Mouse (Mus musculus) inflammation-experienced regulatory T-cells, adult 6 months (primary cell): ENCODE results near the gene Taf12. TPM values are rescaled to one million over a fixed set of nuclear protein-coding genes. Genes with fewer than 3 reads are reported as not detected.

Experiments
- ATAC-seq: one replicate; pipeline ENCODE4 v1.8.0; 2017
- polyA plus RNA-seq, 3 experiments: library from polyadenylated mRNA; unstranded; fragments of 100-300 nt; shearing (Covaris generic); gene quantifications; one replicate each; pipeline ENCODE4 v1.2.1; 2017

Taf12 gene
- polyA plus RNA-seq, 3 experiments from 2014 or later, result 78.9 to 105 (median 84.2) TPM

GRCm38 (mm10) chr4:132315711-132316110 is 41.5 kb downstream of the Taf12 start:
- ATAC-seq, result no peak

GRCm38 (mm10) chr4:132326481-132326880 is 52.3 kb downstream of the Taf12 start:
- ATAC-seq, result no peak

GRCm38 (mm10) chr4:132328391-132328982 is 54.3 kb downstream of the Taf12 start:
- ATAC-seq, result no peak

- peak; percentile 96 for ATAC-seq
These were observed 55.1 kb downstream of the Taf12 start, which contains the start of gene Trnau1ap for GRCm38 (mm10) chr4:132329115-132329834. Gene Trnau1ap (minus strand): TSS chr4:132329538.

- ATAC-seq, result no peak
These were observed 55.7 kb downstream of the Taf12 start for GRCm38 (mm10) chr4:132329835-132330354.

GRCm38 (mm10) chr4:132331960-132332359 is 57.8 kb downstream of the Taf12 start:
- ATAC-seq, result no peak

GRCm38 (mm10) chr4:132332880-132333279 is 58.7 kb downstream of the Taf12 start:
- no peak for ATAC-seq

- no peak for ATAC-seq
These were observed 64.8 kb downstream of the Taf12 start for GRCm38 (mm10) chr4:132338943-132339342.

- ATAC-seq, result no peak
These were observed 67.3 kb downstream of the Taf12 start for GRCm38 (mm10) chr4:132341451-132341850.

- peak; percentile 31 for ATAC-seq
These were observed 70.4 kb downstream of the Taf12 start for GRCm38 (mm10) chr4:132344403-132345134.

Other genes starting within 250 kb of the Taf12 start
- not detected for gene Gm10300, start 199.7 kb upstream of the Taf12 start, polyA plus RNA-seq
- gene Epb41, start 199.1 kb upstream of the Taf12 start, polyA plus RNA-seq, result 10 to 100 TPM; 28.0 to 33.5 (median 31.8) TPM
- not detected for gene Oprd1, start 129.9 kb upstream of the Taf12 start, polyA plus RNA-seq
- gene Ythdf2, start 62.1 kb upstream of the Taf12 start, polyA plus RNA-seq, result 100 to 1,000 TPM in 2 of 3 experiments, 10 to 100 TPM in 1; 77.8 to 124 (median 122) TPM
- gene Gmeb1, start 12.8 kb upstream of the Taf12 start, polyA plus RNA-seq, result 10 to 100 TPM; 13.0 to 17.0 (median 13.1) TPM
- gene Rab42, start 29.0 kb downstream of the Taf12 start, polyA plus RNA-seq, result under 1 TPM in 1 of 3 experiments, not detected in 2; 0.46 TPM
- gene Trnau1ap, start 55.2 kb downstream of the Taf12 start, polyA plus RNA-seq, result 10 to 100 TPM; 37.5 to 45.9 (median 37.7) TPM
- 10 to 100 TPM; 13.4 to 26.0 (median 15.0) TPM for gene Rcc1, start 79.2 kb downstream of the Taf12 start, polyA plus RNA-seq
- 1 to 10 TPM; 3.4 to 5.4 (median 5.3) TPM for gene Phactr4, start 148.1 kb downstream of the Taf12 start, polyA plus RNA-seq
- 10 to 100 TPM; 24.0 to 27.5 (median 27.4) TPM for gene Med18, start 189.5 kb downstream of the Taf12 start, polyA plus RNA-seq
- 1 to 10 TPM in 2 of 3 experiments, under 1 TPM in 1; 0.56 to 4.6 (median 1.9) TPM for gene Sesn2, start 236.1 kb downstream of the Taf12 start, polyA plus RNA-seq